Mouse (Mus musculus) midbrain, postnatal 0 days (tissue): Measurements from ENCODE around the gene Sarnp. TPM values are rescaled to one million over a fixed set of nuclear protein-coding genes. Genes with fewer than 3 reads are reported as not detected.

Experiments used
- ATAC-seq: fragments of 200-750 bp; cut with Nextera tagmentation; 2 replicates; pipeline ENCODE4 v1.8.0; 2017; ENCODE audit warnings: moderate number of reproducible peaks, mild to moderate bottlenecking, moderate TSS enrichment, moderate library complexity; ENCODE audit not compliant: low FRiP score
- DNase-seq: peaks from one replicate; pipeline ENCODE4 v3.0.0-alpha.2; 2015; ENCODE audit warnings: low spot score
- H3K27ac ChIP-seq: fragments of 300-500 bp; sonication (generic); 2 replicates; pipeline ENCODE4 v1.5.1; 2014; ENCODE audit warnings: low read depth, mild to moderate bottlenecking, low read length, mixed read lengths
- H3K27me3 ChIP-seq: fragments of 300-500 bp; sonication (generic); 2 replicates; pipeline ENCODE4 v1.6.1; 2014; ENCODE audit warnings: low read length, control low read depth, mixed read lengths; ENCODE audit not compliant: insufficient read depth
- H3K36me3 ChIP-seq: fragments of 300-500 bp; sonication (generic); 2 replicates; pipeline ENCODE4 v1.6.1; 2014; ENCODE audit warnings: low read length, control low read depth, mixed read lengths; ENCODE audit not compliant: insufficient read depth
- H3K4me1 ChIP-seq: fragments of 300-500 bp; sonication (generic); 2 replicates; pipeline ENCODE4 v1.6.1; 2014; ENCODE audit warnings: mild to moderate bottlenecking, control low read depth, antibody characterized with exemption, low read length, mixed read lengths; ENCODE audit not compliant: insufficient read depth
- H3K4me2 ChIP-seq: fragments of 300-500 bp; sonication (generic); 2 replicates; pipeline ENCODE4 v1.6.1; 2014; ENCODE audit warnings: low read depth, mild to moderate bottlenecking, low read length, mixed read lengths; ENCODE audit not compliant: poor library complexity, severe bottlenecking
- H3K4me3 ChIP-seq: fragments of 300-500 bp; sonication (generic); 2 replicates; pipeline ENCODE4 v1.5.1; 2014; ENCODE audit warnings: low read depth, mild to moderate bottlenecking, low read length, moderate library complexity
- H3K9ac ChIP-seq: fragments of 300-500 bp; sonication (generic); replicated peaks from 2 replicates; pipeline ENCODE4 v1.6.1; 2014; ENCODE audit warnings: mild to moderate bottlenecking, low read length, moderate library complexity, mixed read lengths; ENCODE audit not compliant: poor library complexity, severe bottlenecking
- H3K9me3 ChIP-seq: fragments of 300-500 bp; sonication (generic); 2 replicates; pipeline ENCODE4 v1.6.1; 2016; ENCODE audit warnings: low read length, control low read depth
- CTCF ChIP-seq: IDR thresholded peaks from 2 replicates; pipeline ENCODE4 v1.5.1; 2016; ENCODE audit warnings: antibody characterized with exemption, mild to moderate bottlenecking
- WGBS: fragments of 180-500 bp; shearing (Covaris S2); extraction: QIAGEN DNeasy Blood & Tissue Kit; methylation state at CpG from one replicate; pipeline ENCODE4 v1.1.7; 2014; 5-methylcytosine and 5-hydroxymethylcytosine counted together
- polyA plus RNA-seq: library from polyadenylated mRNA; unstranded; fragments of >200 nt; fragmentation: Nextera tagmentation; extraction: Ambion mirVana; gene quantifications from 2 replicates; pipeline ENCODE4 v1.2.1, GENCODE M21; 2015
- total RNA-seq: library from RNA; depleted of rRNA; stranded (reverse); fragments of >200 nt; gene quantifications from 2 replicates; pipeline ENCODE4 v1.2.3, GENCODE M21; 2014

The Sarnp gene
- total and polyA plus RNA-seq, 2 experiments from 2014 or later = 36.8 to 120 TPM

GRCm38 (mm10) chr10:128801981-128802495, 15.1 kb upstream of the Sarnp start:
- no peak for TF ChIP-seq CTCF
- H3K4me1 ChIP-seq = peaks cover 12% of the 10 kb centered on the region
- H3K9ac ChIP-seq = no peak overlapping the region
- H3K27ac ChIP-seq = no peak overlapping the region
- DNase-seq (no peak), ATAC-seq (no peak)
- no peak overlapping the region for H3K4me2 ChIP-seq
- H3K27me3 ChIP-seq = no peaks in the 10 kb centered on the region
- 88% methylated on average over 16 of the region's 16 CpGs for WGBS
- peaks cover 10% of the 10 kb centered on the region for H3K36me3 ChIP-seq
- no peak overlapping the region for H3K4me3 ChIP-seq
- H3K9me3 ChIP-seq = no peaks in the 10 kb centered on the region

GRCm38 (mm10) chr10:128802956-128803355, 14.2 kb upstream of the Sarnp start:
- Histone ChIP-seq H3K27ac (0 out of 2 replicates have a peak overlapping the region, but pooled peaks have one; percentile 96), H3K9ac (no peak overlapping the region), H3K4me3 (0 out of 2 replicates have a peak overlapping the region, but pooled peaks have one; percentile 85), H3K4me2 (peak overlapping the region; percentile 77), H3K9me3 (no peaks in the 10 kb centered on the region), H3K27me3 (no peaks in the 10 kb centered on the region), H3K36me3 (peaks cover 14% of the 10 kb centered on the region), H3K4me1 (peaks cover 20% of the 10 kb centered on the region)
- DNase-seq (no peak), ATAC-seq (no peak)
- 63% methylated on average over 4 of the region's 4 CpGs for WGBS
- no peak for TF ChIP-seq CTCF

- H3K4me1 ChIP-seq = peaks cover 20% of the 10 kb centered on the region
- H3K27ac ChIP-seq = peak overlapping the region; percentile 96
- H3K4me2 ChIP-seq = peak overlapping the region; percentile 77
- peak overlapping the region; percentile 85 for H3K4me3 ChIP-seq
- peaks cover 14% of the 10 kb centered on the region; the same call in 1 of the 2 replicates for H3K36me3 ChIP-seq
- 10% methylated on average over 6 of the region's 6 CpGs for WGBS
- ATAC-seq (no peak), DNase-seq (no peak)
- H3K9ac ChIP-seq = peak overlapping the region; percentile 87
- H3K27me3 ChIP-seq = no peaks in the 10 kb centered on the region
- H3K9me3 ChIP-seq = no peaks in the 10 kb centered on the region
- no peak for TF ChIP-seq CTCF
Measured at GRCm38 (mm10) chr10:128803361-128803760, 13.8 kb upstream of the Sarnp start.

- H3K36me3 ChIP-seq = peaks cover 14% of the 10 kb centered on the region; the same call in 1 of the 2 replicates
- under 1% methylated on average over 14 of the region's 14 CpGs for WGBS
- no peaks in the 10 kb centered on the region for H3K9me3 ChIP-seq
- peak; percentile 3; the same call in 1 of the 2 replicates for ATAC-seq
- no peaks in the 10 kb centered on the region for H3K27me3 ChIP-seq
- H3K4me3 ChIP-seq = peak within 1 kb of the TSS; percentile 85
- peaks cover 23% of the 10 kb centered on the region for H3K4me1 ChIP-seq
- no peak for TF ChIP-seq CTCF
- peak; percentile 70 for DNase-seq
- peak within 1 kb of the TSS; percentile 96 for H3K27ac ChIP-seq
- H3K9ac ChIP-seq = peak within 1 kb of the TSS; percentile 87
- peak within 1 kb of the TSS; percentile 77 for H3K4me2 ChIP-seq
Measured at GRCm38 (mm10) chr10:128803771-128804270, 13.3 kb upstream of the Sarnp start, which contains the start of gene Dnajc14. Gene Dnajc14, plus strand, starts transcription at chr10:128804062.

- TF ChIP-seq CTCF = no peak
- no peaks in the 10 kb centered on the region for H3K9me3 ChIP-seq
- H3K27ac ChIP-seq = peak within 1 kb of the TSS; percentile 96
- H3K36me3 ChIP-seq = peaks cover 14% of the 10 kb centered on the region; the same call in 1 of the 2 replicates
- peak; percentile 68 for ATAC-seq
- DNase-seq = peak; percentile 79
- H3K27me3 ChIP-seq = no peaks in the 10 kb centered on the region
- peak within 1 kb of the TSS; percentile 85 for H3K4me3 ChIP-seq
- WGBS = under 1% methylated on average over 26 of the region's 28 CpGs
- H3K9ac ChIP-seq = peak within 1 kb of the TSS; percentile 87
- H3K4me1 ChIP-seq = peaks cover 28% of the 10 kb centered on the region
- H3K4me2 ChIP-seq = peak within 1 kb of the TSS; percentile 77
Measured at GRCm38 (mm10) chr10:128804271-128805091, 12.7 kb upstream of the Sarnp start, which contains the start of gene Tmem198b. Gene Tmem198b, minus strand, starts transcription at chr10:128804370.
